Mouse (Mus musculus) embryonic fibroblast, embryonic 13.5 days (primary cell): ENCODE data around the gene Pheta1.

Experiments used
- CTCF ChIP-seq: IDR thresholded peaks from 2 replicates; pipeline ENCODE4 v1.5.1; 2011; ENCODE audit warnings: mild to moderate bottlenecking, control low read depth, low read length, moderate library complexity, borderline replicate concordance; ENCODE audit not compliant: insufficient read depth
- POLR2A ChIP-seq: IDR thresholded peaks from 2 replicates; pipeline ENCODE4 v1.6.1; 2011; ENCODE audit warnings: low read depth, mild to moderate bottlenecking, control low read depth, low read length, moderate library complexity

DNA sequence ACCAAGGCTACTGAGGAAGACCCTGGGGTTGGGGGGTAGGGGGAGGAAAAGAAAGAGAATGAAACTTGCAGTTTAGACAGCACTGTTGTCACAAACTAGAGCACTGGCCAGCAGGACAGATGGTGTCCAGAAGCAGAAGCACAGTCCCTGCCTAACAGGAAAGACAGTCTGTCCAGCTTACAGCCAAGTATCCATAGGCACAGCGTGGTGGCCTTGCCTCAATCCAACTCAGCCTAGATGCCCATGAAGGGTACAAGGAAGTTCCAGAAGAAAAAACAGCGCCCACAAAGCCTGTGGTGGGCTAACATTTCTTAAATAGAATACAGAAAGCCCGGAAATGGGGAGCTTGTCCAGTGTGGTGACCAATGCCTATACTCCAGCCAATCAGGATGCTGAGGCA is 23.2 kb upstream of the Pheta1 start:
- TF ChIP-seq POLR2A (no peak), CTCF (no peak)
